Mouse (Mus musculus) heart, adult 2 months (tissue): ENCODE measurements around the gene Timm29.

Experiments
- CTCF ChIP-seq: fragments of 200-600 bp; IDR thresholded peaks from 2 replicates; pipeline ENCODE4 v1.8.1; 2022; ENCODE audit warnings: antibody characterized with exemption, mild to moderate bottlenecking, moderate library complexity
- EP300 ChIP-seq: fragments of 200-500 bp; IDR thresholded peaks from 2 replicates; pipeline ENCODE4 v1.6.1; 2011; ENCODE audit warnings: low read depth, low read length, control low read depth; ENCODE audit not compliant: insufficient read depth
- POLR2A ChIP-seq: fragments of 200-500 bp; IDR thresholded peaks from 2 replicates; pipeline ENCODE4 v1.6.1; 2011; ENCODE audit warnings: mild to moderate bottlenecking, low read depth, low read length, control low read depth; ENCODE audit not compliant: insufficient read depth

DNA sequence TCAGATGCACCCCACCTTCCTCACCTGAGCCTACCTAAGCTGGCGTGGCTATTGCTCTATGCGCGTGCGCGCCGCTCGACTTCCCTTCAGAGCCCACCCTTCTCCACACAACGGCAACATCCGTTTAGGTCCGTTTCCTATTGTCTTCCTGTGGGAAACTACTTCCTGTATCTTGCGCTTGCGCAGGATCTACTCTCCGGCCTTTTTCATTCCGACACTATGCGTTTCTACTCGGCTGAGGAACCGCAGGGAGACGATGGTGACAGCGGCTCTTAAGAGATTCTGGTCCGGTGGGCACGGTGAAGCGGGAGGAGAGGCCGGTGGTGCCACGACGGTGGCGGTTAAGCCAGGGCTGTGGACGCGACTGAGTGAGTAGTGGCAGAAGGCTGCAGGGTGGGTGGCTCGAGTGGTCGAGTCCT lies at the start of gene Timm29, which contains the start of gene Yipf2:
- TF ChIP-seq EP300 (peak; percentile 95), POLR2A (peak; percentile 92), CTCF (no peak)
